Mouse (Mus musculus) left cerebral cortex, adult 9 months (tissue): ENCODE data around the gene Calb2.

ENCODE experiments used
- DNase-seq, 2 experiments: peaks; one replicate each; pipeline ENCODE4 v3.0.0; 2022; ENCODE audit warnings: low spot score in 2 of 2

Calb2 gene

DNA sequence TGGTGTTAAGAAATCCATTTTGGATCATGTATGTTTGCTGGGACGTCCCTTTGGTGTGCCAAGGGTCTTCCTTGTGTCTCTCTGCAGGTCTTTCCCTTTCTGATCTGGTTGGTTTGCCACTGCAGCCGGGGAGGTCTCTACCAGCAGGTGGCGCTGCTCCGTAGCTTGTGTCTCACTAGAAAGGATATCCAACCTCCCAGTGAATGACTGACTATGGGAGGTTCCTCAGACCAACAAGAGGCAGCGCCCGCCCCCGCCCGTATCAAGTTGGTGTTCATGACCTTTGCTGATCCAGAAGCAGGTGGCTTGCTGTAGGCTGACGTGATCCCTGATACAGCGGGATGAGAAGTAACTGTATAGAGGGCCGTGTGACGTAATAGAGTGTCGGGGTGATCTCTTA, 37.5 kb downstream of the Calb2 start:
- DNase-seq, result peak; percentile 2 to 82

DNA sequence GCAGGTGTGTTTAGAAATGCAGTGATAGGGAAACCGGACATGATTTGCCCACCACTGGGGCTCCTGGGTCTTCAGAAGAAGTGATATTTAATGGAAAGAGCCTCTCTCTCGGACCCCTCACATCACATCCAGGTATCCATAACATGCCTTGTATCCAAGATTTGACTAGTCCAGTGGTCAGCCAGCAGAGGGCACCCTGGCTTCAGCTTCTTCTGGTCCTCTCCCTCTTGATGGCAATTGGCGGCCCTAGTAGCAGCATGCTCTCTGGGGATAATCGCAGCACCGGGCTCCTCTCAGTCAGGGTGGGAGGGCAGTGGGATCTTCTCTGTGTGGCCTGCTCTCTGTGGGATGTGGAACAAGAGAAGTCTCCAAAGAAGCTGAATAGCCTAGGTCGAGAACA, 48.3 kb downstream of the Calb2 start:
- peak in 1 of 2 experiments; percentile 21 for DNase-seq

DNA sequence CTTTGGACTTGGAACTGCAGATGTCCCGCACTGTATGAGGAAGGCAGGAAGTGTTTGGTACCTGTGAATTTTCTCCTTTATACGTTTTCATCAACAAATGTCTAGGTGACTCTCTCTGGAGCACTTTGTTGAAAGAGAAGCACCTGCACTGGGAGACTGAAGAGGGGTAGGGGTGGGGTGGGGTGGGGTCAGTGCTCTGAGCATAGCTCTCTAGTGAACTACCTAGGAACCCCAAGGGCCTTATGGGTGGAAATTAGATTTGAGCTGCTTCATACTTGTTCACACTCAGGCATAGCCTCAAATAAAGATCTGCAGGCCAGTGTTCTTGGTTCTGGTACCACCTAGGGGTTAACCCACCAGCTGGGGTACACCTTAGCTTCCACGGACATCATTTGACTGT, 65.4 kb downstream of the Calb2 start, which contains the start of gene Gm17720:
Gene Gm17720, minus strand, starts transcription at position 101 of the 400 bp plus-strand sequence.
- DNase-seq, result no peak

DNA sequence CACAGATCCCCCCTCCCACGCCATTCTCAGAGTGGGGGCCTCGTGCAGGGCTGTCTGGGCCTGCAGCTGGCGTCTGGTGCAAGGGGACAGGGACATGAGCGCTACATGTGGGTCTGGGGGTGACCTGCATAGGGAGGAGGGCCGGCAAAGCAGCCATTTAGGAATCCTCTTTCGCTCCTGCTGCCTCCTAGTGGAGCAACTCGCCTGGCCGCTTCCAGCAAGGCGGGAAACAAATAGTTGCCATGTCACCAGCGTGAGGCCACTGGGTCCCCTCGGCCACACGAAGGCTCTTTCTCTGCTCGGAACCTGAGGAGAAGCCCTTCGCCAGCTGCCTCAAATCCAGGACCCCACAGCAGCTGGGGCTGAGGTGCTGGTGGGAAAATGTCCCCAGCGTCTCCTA, 66.3 kb downstream of the Calb2 start:
- no peak for DNase-seq

DNA sequence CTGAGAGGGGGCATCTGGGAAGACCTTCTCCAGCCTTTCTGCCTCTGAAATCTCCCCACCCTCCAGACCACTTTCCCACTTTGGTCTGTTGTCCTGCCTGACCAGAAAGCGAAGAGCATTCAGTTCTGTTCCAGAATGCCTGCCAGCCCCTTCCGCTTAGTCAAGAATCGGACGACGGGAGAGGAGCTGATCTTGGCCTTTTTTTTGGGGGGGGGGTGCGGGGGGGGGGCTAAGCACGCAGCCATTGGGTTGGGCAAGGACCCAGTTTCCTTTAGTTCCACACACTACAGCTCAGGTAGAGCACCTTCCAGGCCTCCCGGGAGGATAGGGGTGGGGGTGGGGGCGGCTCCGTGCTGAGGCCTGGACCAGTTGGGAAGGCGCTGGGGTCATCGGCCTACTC, 67.1 kb downstream of the Calb2 start, which contains the start of gene Gm21964:
Gene Gm21964, plus strand, starts transcription at position 301 of the 400 bp plus-strand sequence.
- DNase-seq, result no peak

DNA sequence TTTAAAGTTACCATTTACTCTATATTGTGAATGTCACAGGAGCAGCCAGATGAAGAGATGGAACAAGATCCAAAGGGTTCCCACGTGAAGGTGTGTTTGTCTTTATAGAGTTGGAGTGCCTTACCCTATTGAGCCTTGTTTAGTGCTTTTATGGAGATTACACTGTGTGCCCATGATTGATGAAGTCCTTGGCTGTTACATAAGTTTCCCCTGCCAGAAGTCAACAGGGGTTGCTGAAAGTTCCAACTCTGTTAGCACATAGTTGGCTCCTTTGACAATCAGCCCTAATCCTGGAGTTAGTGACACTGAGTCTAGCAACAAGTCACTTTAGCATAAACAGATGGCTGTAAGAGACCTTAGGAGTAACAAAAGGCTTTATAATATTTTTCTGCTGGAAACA, 76.1 kb downstream of the Calb2 start:
- DNase-seq, result no peak
